Mouse (Mus musculus) lung, embryonic 16.5 days (tissue): ENCODE measurements around the gene Hsd3b2. TPM values are rescaled to one million over a fixed set of nuclear protein-coding genes. Genes with fewer than 3 reads are reported as not detected.

Experiments used
- ATAC-seq: fragments of 200-750 bp; cut with Nextera tagmentation; 2 replicates; pipeline ENCODE4 v1.8.0; 2017; ENCODE audit warnings: low read depth, mild to moderate bottlenecking, moderate library complexity
- H3K27ac ChIP-seq: fragments of 300-500 bp; sonication (generic); 2 replicates; pipeline ENCODE4 v1.5.1; 2014; ENCODE audit warnings: mild to moderate bottlenecking, control low read depth, low read length
- H3K27me3 ChIP-seq: fragments of 300-500 bp; sonication (generic); 2 replicates; pipeline ENCODE4 v1.6.1; 2014; ENCODE audit warnings: low read depth, low read length, mixed read lengths; ENCODE audit not compliant: control insufficient read depth, insufficient read depth
- H3K36me3 ChIP-seq: fragments of 300-500 bp; sonication (generic); 2 replicates; pipeline ENCODE4 v1.6.1; 2014; ENCODE audit warnings: low read length; ENCODE audit not compliant: control insufficient read depth, insufficient read depth
- H3K4me1 ChIP-seq: fragments of 300-500 bp; sonication (generic); replicated peaks from 2 replicates; pipeline ENCODE4 v1.6.1; 2014; ENCODE audit warnings: low read length, mixed read lengths; ENCODE audit not compliant: control insufficient read depth, insufficient read depth
- H3K4me2 ChIP-seq: fragments of 300-500 bp; sonication (generic); 2 replicates; pipeline ENCODE4 v1.6.1; 2014; ENCODE audit warnings: low read depth, low read length, control low read depth
- H3K4me3 ChIP-seq: fragments of 300-500 bp; sonication (generic); 2 replicates; pipeline ENCODE4 v1.5.1; 2014; ENCODE audit warnings: mild to moderate bottlenecking, low read length, control low read depth
- H3K9ac ChIP-seq: fragments of 300-500 bp; sonication (generic); 2 replicates; pipeline ENCODE4 v1.6.1; 2014; ENCODE audit warnings: low read length, control low read depth
- H3K9me3 ChIP-seq: fragments of 300-500 bp; sonication (generic); 2 replicates; pipeline ENCODE4 v1.6.1; 2016; ENCODE audit warnings: low read length; ENCODE audit not compliant: control insufficient read depth
- polyA plus RNA-seq: library from polyadenylated mRNA; unstranded; fragments of >200 nt; fragmentation: Nextera tagmentation; extraction: Ambion mirVana; gene quantifications from 2 replicates; pipeline ENCODE4 v1.2.1, GENCODE M21; 2015

The Hsd3b2 gene
- polyA plus RNA-seq, 1 experiment from 2014 or later = not detected

GRCm38 (mm10) chr3:98680786-98681185 is 43.6 kb downstream of the Hsd3b2 start:
- no peak overlapping the region for H3K27ac ChIP-seq
- no peak overlapping the region for H3K4me3 ChIP-seq
- ATAC-seq = no peak

More at GRCm38 (mm10) chr3:98680786-98681185, 43.6 kb downstream of the Hsd3b2 start:
- Histone ChIP-seq H3K36me3 (no peaks in the 10 kb centered on the region), H3K27me3 (no peaks in the 10 kb centered on the region), H3K9ac (no peak overlapping the region), H3K4me1 (no peaks in the 10 kb centered on the region), H3K9me3 (no peaks in the 10 kb centered on the region), H3K4me2 (no peak overlapping the region)

Other genes starting within 250 kb of the Hsd3b2 start
- gene Hsd3b4, start 214.0 kb downstream of the Hsd3b2 start, polyA plus RNA-seq = not detected in 2 replicates
- not detected in 2 replicates for gene Gm10681, start 135.7 kb downstream of the Hsd3b2 start, polyA plus RNA-seq
- gene Hsd3b5, start 94.3 kb downstream of the Hsd3b2 start, polyA plus RNA-seq = not detected in 2 replicates
- gene Hsd3b3, start 38.6 kb upstream of the Hsd3b2 start, polyA plus RNA-seq = 0.35 TPM in 1 of 2 replicates, not detected in the other
- gene Hsd3b6, start 89.9 kb upstream of the Hsd3b2 start, polyA plus RNA-seq = 0.31 and 0.92 TPM in 2 replicates
- 0.41 TPM in 1 of 2 replicates, not detected in the other for gene Hsd3b1, start 135.3 kb upstream of the Hsd3b2 start, polyA plus RNA-seq
- 0.09 and 0.47 TPM in 2 replicates for gene Hao2, start 168.7 kb upstream of the Hsd3b2 start, polyA plus RNA-seq